Mouse (Mus musculus) limb, embryonic 10.5 days (tissue): ENCODE data around the gene Rab40b. TPM values are rescaled to one million over a fixed set of nuclear protein-coding genes. Genes with fewer than 3 reads are reported as not detected.

Experiments used
- DNase-seq: peaks from one replicate; pipeline ENCODE4 v3.0.0-alpha.2; 2017; ENCODE audit warnings: low spot score
- H3K27ac ChIP-seq: fragments of 300-500 bp; sonication (generic); 2 replicates; pipeline ENCODE4 v1.5.1; 2016; ENCODE audit warnings: mild to moderate bottlenecking
- H3K27me3 ChIP-seq: fragments of 300-500 bp; sonication (generic); 2 replicates; pipeline ENCODE4 v1.6.1; 2016; ENCODE audit warnings: low read depth, mild to moderate bottlenecking; ENCODE audit not compliant: poor library complexity, severe bottlenecking
- H3K36me3 ChIP-seq: fragments of 300-500 bp; sonication (generic); 2 replicates; pipeline ENCODE4 v1.6.1; 2016; ENCODE audit warnings: mild to moderate bottlenecking, moderate library complexity
- H3K4me1 ChIP-seq: fragments of 300-500 bp; sonication (generic); 2 replicates; pipeline ENCODE4 v1.6.1; 2016
- H3K4me3 ChIP-seq: fragments of 300-500 bp; sonication (generic); 2 replicates; pipeline ENCODE4 v1.5.1; 2016; ENCODE audit warnings: mild to moderate bottlenecking, moderate library complexity
- H3K9me3 ChIP-seq: fragments of 300-500 bp; sonication (generic); replicated peaks from 2 replicates; pipeline ENCODE4 v1.6.1; 2016; ENCODE audit warnings: mild to moderate bottlenecking
- WGBS: fragments of 180-500 bp; shearing (Covaris S2); methylation state at CpG from one replicate; pipeline ENCODE4 v1.1.7; 2016; 5-methylcytosine and 5-hydroxymethylcytosine counted together
- polyA plus RNA-seq: library from polyadenylated mRNA; unstranded; fragments of >200 nt; fragmentation: Nextera tagmentation; extraction: Ambion mirVana; gene quantifications from 2 replicates; pipeline ENCODE4 v1.2.1, GENCODE M21; 2016

Gene Rab40b
- polyA plus RNA-seq, result 0.54 and 1.2 TPM in 2 replicates

DNA sequence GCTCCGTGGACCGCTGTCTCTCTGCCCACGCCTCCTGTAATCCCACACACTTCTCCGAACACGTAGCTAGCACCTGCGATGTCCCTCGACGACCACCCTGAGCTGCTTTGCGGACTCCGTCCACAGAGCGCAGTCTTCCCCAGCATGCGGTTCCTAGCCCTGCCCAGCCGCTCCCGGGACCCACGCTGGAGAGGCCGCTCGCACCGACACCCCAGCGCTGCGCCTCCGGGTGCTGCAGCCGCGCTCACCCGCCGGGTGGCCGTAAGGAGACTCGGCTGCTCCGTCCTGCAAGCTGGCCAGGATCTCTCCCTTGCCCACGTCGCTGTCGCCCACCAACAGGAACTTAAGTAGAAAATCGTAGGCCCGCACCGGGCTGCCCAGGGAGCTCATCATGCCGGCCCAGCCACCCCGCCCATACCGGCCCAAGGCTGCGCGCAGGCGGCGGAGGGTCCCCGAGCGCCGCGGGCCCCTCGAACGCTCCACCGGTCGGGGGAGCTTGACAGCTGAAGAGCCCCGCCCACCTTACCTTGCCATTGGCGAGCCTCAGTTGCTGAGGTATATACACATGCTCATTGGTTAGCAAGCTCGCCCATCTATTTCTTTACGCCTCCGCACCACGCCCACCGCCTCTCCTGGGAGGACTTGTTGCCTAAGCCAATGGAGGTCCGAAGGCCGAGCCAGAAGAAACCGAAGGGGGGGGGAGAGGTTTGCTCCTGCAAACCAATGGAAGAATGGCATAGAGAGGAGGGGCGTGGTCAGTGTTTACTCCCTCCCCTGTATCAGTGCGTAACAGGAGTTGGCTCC is at the start of gene Rab40b:
Gene Rab40b (minus strand): TSS at position 502 of the 804 bp plus-strand sequence.
- 2% methylated on average over 61 of the region's 61 CpGs for WGBS
- Histone ChIP-seq H3K9me3 (no peaks in the 10 kb centered on the region), H3K36me3 (no peaks in the 10 kb centered on the region), H3K27ac (peak within 1 kb of the TSS; percentile 53; the same call in 1 of the 2 replicates), H3K4me3 (peak within 1 kb of the TSS; percentile 75), H3K27me3 (peaks cover 22% of the 10 kb centered on the region), H3K4me1 (peaks cover 15% of the 10 kb centered on the region)
- DNase-seq, result peak; percentile 93

GRCm38 (mm10) chr11:121437236-121437635 is 49.2 kb upstream of the Rab40b start:
- no peak overlapping the region for H3K4me3 ChIP-seq
- 73% methylated on average over 5 of the region's 5 CpGs for WGBS
- H3K4me1 ChIP-seq, result peaks cover 27% of the 10 kb centered on the region

GRCm38 (mm10) chr11:121434156-121435155 is 46.4 kb upstream of the Rab40b start, which contains the start of gene Fn3k:
Gene Fn3k (plus strand): TSS chr11:121434913.
- Histone ChIP-seq H3K4me1 (peaks cover 19% of the 10 kb centered on the region), H3K36me3 (peaks cover 10% of the 10 kb centered on the region), H3K9me3 (no peaks in the 10 kb centered on the region), H3K27ac (no peak within 1 kb of the TSS), H3K27me3 (no peaks in the 10 kb centered on the region), H3K4me3 (peak within 1 kb of the TSS; percentile 48)
- DNase-seq, result peak; percentile 76
- WGBS, result 11% methylated on average over 30 of the region's 30 CpGs

More at GRCm38 (mm10) chr11:121437236-121437635, 49.2 kb upstream of the Rab40b start:
- no peak overlapping the region for H3K27ac ChIP-seq
- no peaks in the 10 kb centered on the region for H3K36me3 ChIP-seq
- H3K27me3 ChIP-seq, result no peaks in the 10 kb centered on the region
- no peaks in the 10 kb centered on the region for H3K9me3 ChIP-seq
- no peak for DNase-seq

GRCm38 (mm10) chr11:121433397-121433796 is 45.3 kb upstream of the Rab40b start:
- no peak for DNase-seq
- Histone ChIP-seq H3K36me3 (peaks cover 16% of the 10 kb centered on the region), H3K27ac (no peak overlapping the region)

GRCm38 (mm10) chr11:121421553-121422173 is 33.6 kb upstream of the Rab40b start:
- peak overlapping the region; percentile 82 for H3K4me3 ChIP-seq
- H3K27ac ChIP-seq, result peak overlapping the region; percentile 80
- WGBS, result 1% methylated on average over 28 of the region's 28 CpGs

More at GRCm38 (mm10) chr11:121433397-121433796, 45.3 kb upstream of the Rab40b start:
- no peak overlapping the region for H3K4me3 ChIP-seq
- H3K27me3 ChIP-seq, result no peaks in the 10 kb centered on the region
- WGBS, result 79% methylated on average over 4 of the region's 4 CpGs
- H3K9me3 ChIP-seq, result no peaks in the 10 kb centered on the region
- peaks cover 12% of the 10 kb centered on the region for H3K4me1 ChIP-seq

DNA sequence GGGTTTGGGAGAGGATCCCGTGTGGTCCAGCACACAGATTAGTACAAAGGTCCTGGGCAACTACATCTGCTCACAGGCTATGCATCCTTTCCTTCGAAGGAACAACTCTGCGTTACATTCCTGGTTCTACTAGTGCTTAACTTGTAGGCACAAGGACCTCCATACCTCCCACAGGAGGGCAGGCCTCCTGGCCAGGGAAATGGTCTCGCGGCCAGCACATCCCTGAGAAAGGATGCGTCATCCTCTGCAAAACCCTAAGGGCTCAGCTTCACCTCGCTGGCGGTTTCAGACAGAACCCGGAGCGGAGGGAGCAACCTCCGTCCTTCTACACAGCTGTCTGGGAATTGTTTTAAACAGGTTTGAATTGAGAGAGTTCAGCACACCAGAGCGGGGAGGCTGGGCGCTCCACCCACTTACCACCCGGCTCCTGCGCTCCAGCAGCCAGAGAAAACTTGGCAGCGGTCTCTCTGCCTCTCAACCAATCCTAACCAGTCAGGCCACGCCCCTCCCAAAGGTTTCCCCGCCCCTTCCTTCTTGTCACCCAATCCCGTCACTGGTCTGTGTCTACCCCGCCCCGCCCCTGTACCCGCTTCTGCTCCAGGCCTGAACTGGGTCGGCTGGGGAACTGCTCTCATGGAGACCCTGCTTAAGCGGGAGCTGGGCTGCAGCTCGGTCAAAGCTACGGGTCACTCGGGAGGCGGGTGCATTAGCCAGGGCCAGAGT is 32.9 kb upstream of the Rab40b start, which contains the start of gene Fn3krp:
Gene Fn3krp (plus strand): TSS at position 572 of the 723 bp plus-strand sequence.
- peak; percentile 96 for DNase-seq
- 2% methylated on average over 28 of the region's 28 CpGs for WGBS
- H3K9me3 ChIP-seq, result no peaks in the 10 kb centered on the region

More at GRCm38 (mm10) chr11:121421553-121422173, 33.6 kb upstream of the Rab40b start:
- DNase-seq, result no peak
- Histone ChIP-seq H3K27me3 (no peaks in the 10 kb centered on the region), H3K4me1 (peaks cover 13% of the 10 kb centered on the region), H3K9me3 (no peaks in the 10 kb centered on the region), H3K36me3 (no peaks in the 10 kb centered on the region)

GRCm38 (mm10) chr11:121420379-121420778 is 32.3 kb upstream of the Rab40b start:
- H3K36me3 ChIP-seq, result no peaks in the 10 kb centered on the region
- peak overlapping the region; percentile 80; the same call in 1 of the 2 replicates for H3K27ac ChIP-seq
- peak overlapping the region; percentile 82 for H3K4me3 ChIP-seq
- H3K9me3 ChIP-seq, result no peaks in the 10 kb centered on the region
- no peaks in the 10 kb centered on the region for H3K27me3 ChIP-seq
- 50% methylated on average over 5 of the region's 5 CpGs for WGBS
- peaks cover 13% of the 10 kb centered on the region for H3K4me1 ChIP-seq
- DNase-seq, result no peak

More for the DNA sequence above, 32.9 kb upstream of the Rab40b start, which contains the start of gene Fn3krp:
- Histone ChIP-seq H3K4me1 (peaks cover 13% of the 10 kb centered on the region), H3K27ac (peak within 1 kb of the TSS; percentile 80), H3K27me3 (no peaks in the 10 kb centered on the region), H3K4me3 (peak within 1 kb of the TSS; percentile 82), H3K36me3 (no peaks in the 10 kb centered on the region)

DNA sequence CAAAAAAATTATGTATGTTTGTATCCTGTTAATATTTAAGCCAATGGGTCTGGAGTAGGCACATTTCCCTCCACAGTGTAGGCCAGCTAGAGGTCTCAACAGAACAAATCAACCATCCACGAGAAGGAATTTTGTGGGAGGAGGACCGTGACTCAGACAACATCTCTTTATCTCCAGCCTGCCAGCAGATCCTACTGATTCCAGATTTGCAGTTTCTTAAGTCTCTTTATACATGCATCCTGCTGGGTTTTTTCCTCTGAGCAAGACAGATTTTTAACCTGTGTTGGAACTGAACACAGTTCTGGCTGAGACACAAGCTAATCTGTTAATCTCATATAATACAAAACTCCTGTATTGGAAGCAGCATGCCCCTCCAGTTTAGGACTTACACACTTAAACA is 30.9 kb upstream of the Rab40b start:
- DNase-seq, result no peak
- no peaks in the 10 kb centered on the region for H3K9me3 ChIP-seq
- H3K4me1 ChIP-seq, result peaks cover 13% of the 10 kb centered on the region
- H3K27me3 ChIP-seq, result no peaks in the 10 kb centered on the region
- no peaks in the 10 kb centered on the region for H3K36me3 ChIP-seq
- 81% methylated on average over 2 of the region's 2 CpGs for WGBS
- H3K27ac ChIP-seq, result no peak overlapping the region
- no peak overlapping the region for H3K4me3 ChIP-seq

DNA sequence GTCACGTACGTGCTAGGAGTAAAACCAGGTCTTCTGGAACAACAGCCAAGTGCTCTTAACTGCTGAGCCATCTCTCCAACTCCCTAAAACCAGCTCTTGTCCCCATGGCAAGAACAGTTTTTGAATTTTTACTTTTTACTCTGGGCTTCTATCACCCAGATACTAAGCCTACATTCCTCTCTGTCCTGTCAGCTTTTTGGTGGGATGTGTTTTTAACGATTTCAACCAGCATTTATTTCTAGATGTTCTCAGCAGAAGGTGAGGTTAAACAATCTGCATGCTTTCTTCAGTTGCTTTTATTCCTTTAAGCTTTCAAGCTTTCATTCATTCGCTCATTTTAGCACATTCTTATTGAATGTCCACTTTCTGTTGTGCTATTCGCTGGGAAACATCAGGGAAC is 29.9 kb upstream of the Rab40b start:
- WGBS, result 91% methylated on average over 5 of the region's 5 CpGs
- H3K4me1 ChIP-seq, result peaks cover 13% of the 10 kb centered on the region
- no peak overlapping the region for H3K27ac ChIP-seq
- no peaks in the 10 kb centered on the region for H3K9me3 ChIP-seq
- H3K4me3 ChIP-seq, result no peak overlapping the region
- H3K27me3 ChIP-seq, result no peaks in the 10 kb centered on the region
- H3K36me3 ChIP-seq, result no peaks in the 10 kb centered on the region
- DNase-seq, result no peak

- no peaks in the 10 kb centered on the region for H3K27me3 ChIP-seq
- WGBS, result 77% methylated on average over 5 of the region's 5 CpGs
- no peaks in the 10 kb centered on the region for H3K36me3 ChIP-seq
These were observed 27.3 kb upstream of the Rab40b start for GRCm38 (mm10) chr11:121415351-121415750.

GRCm38 (mm10) chr11:121414762-121415161 is 26.7 kb upstream of the Rab40b start:
- Histone ChIP-seq H3K27ac (no peak overlapping the region), H3K4me1 (no peaks in the 10 kb centered on the region), H3K9me3 (no peaks in the 10 kb centered on the region), H3K4me3 (no peak overlapping the region), H3K36me3 (no peaks in the 10 kb centered on the region), H3K27me3 (no peaks in the 10 kb centered on the region)
- 89% methylated on average over 5 of the region's 5 CpGs for WGBS
- no peak for DNase-seq

More at GRCm38 (mm10) chr11:121415351-121415750, 27.3 kb upstream of the Rab40b start:
- H3K4me1 ChIP-seq, result peaks cover under 1% of the 10 kb centered on the region; the same call in 1 of the 2 replicates
- no peak overlapping the region for H3K27ac ChIP-seq
- no peak for DNase-seq
- no peak overlapping the region for H3K4me3 ChIP-seq
- no peaks in the 10 kb centered on the region for H3K9me3 ChIP-seq
